Mouse (Mus musculus): ENCODE measurements around the gene Zfp57.

DNA sequence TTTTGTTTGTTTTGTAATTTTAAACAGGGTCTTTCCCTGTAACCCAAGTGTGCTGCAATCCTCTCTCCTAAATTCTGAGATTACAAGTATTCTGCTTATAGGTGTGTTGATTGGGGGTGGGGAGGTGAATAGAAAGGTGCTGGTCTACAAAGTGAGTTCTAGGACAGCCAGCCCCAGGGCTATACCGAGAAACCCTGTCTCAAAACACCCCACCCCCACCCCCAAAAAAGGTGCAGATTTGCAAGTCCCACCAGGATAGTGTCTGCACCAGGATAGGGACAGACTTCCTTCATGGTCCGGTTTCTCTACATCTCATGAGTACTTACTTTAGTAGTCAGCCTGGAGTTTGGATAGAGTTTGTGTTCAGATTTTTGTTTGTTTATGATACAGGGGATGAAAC lies 2.5 kb upstream of the Zfp57 start:
- no peak for TF ChIP-seq CTCF (IDR thresholded peaks at IDR 0.05; ENCODE audit: low read depth)
- no peak for TF ChIP-seq EP300 (IDR thresholded peaks at IDR 0.05; ENCODE audit: low read depth)

Measured in liver, postnatal 0 days (tissue).